Mouse (Mus musculus) erythroblast, embryonic 14.5 days (primary cell): ENCODE data around the gene Acot5. TPM values are rescaled to one million over a fixed set of nuclear protein-coding genes. Genes with fewer than 3 reads are reported as not detected.
"Not testable (repeated sequence)": the region's sequence is repeated elsewhere in the genome, so short reads cannot be mapped to it uniquely, and the experiment has no call there.

ENCODE experiments used
- H3K27me3 ChIP-seq: 2 replicates; pipeline ENCODE4 v1.6.1; 2012; ENCODE audit warnings: inconsistent platforms; ENCODE audit not compliant: control insufficient read depth
- H3K36me3 ChIP-seq: 2 replicates; pipeline ENCODE4 v1.6.1; 2012; ENCODE audit warnings: mild to moderate bottlenecking, inconsistent platforms; ENCODE audit not compliant: control insufficient read depth
- H3K4me1 ChIP-seq: 2 replicates; pipeline ENCODE4 v1.6.1; 2012; ENCODE audit warnings: inconsistent platforms; ENCODE audit not compliant: control insufficient read depth
- H3K4me3 ChIP-seq: replicated peaks from 2 replicates; pipeline ENCODE3; 2012; ENCODE audit warnings: moderate library complexity, mild to moderate bottlenecking, inconsistent platforms
- H3K9me3 ChIP-seq: 2 replicates; pipeline ENCODE4 v1.6.1; 2012; ENCODE audit warnings: low read length, inconsistent platforms, mixed read lengths; ENCODE audit not compliant: control insufficient read depth
- GATA1 ChIP-seq: IDR thresholded peaks from 2 replicates; pipeline ENCODE4 v1.6.1; 2012; ENCODE audit warnings: low read length, inconsistent platforms, mixed read lengths
- TAL1 ChIP-seq: IDR thresholded peaks from 3 replicates; pipeline ENCODE4 v1.6.1; 2012; ENCODE audit warnings: low read length, inconsistent platforms, mixed read lengths
- polyA plus RNA-seq: library from polyadenylated mRNA; stranded (reverse); fragments of >175 nt; gene quantifications from 2 replicates; pipeline ENCODE4 v1.2.3, GENCODE M21; 2012

Gene Acot5
- polyA plus RNA-seq, 1 experiment = not detected

DNA sequence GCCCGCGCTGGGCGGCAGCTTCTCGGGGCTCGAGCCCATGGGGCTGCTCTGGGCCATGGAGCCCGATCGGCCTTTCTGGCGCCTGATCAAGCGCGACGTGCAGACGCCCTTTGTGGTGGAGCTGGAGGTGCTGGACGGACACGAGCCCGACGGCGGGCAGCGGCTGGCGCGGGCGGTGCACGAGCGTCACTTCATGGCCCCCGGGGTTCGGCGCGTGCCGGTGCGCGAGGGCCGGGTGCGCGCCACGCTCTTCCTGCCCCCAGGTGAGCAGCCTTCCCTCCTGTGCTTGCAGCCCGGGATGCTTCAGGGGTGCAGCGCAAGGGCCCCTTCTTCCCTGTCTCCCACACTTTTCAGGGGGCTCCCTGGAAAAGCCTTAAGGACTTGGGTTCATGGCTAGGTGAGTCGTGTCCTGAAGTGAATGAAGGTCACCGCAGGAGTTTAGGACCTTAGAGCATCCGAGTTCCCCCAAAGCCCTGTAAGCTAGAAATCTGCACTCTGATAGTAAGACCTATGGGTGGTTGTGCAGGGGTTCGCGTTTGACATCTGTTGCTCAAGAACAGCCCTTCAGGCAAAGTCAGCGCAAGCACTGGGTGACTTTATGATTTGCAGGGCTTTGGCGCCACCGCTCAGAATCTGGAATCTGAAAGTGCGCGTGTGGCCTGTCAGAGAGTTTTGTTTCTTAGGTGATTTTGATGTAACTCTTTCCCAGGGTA, 15.3 kb upstream of the Acot5 start:
- H3K9me3 ChIP-seq = no peaks in the 10 kb centered on the region
- H3K36me3 ChIP-seq = no peaks in the 10 kb centered on the region
- H3K4me1 ChIP-seq = no peaks in the 10 kb centered on the region
- H3K27me3 ChIP-seq = peaks cover 29% of the 10 kb centered on the region
- TF ChIP-seq TAL1 (no peak), GATA1 (no peak)
- H3K4me3 ChIP-seq = peak overlapping the region; percentile 38

DNA sequence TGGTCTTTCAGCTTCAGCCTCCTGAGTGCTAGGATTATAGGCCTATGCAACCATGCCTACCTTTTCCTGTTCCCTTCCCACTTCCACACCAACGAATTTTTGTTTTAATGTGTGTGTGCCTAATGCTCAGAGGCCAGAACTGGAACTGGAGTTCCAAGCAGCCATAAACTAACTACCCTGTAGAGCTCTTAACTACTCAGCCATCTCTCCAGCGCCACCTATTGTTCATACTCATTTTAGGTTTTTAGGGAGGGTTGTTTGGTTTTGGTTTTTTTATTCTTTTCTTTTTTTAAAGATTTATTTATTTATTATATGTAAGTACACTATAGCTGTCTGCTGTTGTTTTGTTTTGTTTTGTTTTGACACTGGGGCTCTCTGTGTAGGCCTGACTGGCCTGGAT, 8.2 kb upstream of the Acot5 start:
- Histone ChIP-seq H3K36me3 (no peaks in the 10 kb centered on the region), H3K4me3 (no peak overlapping the region), H3K9me3 (no peaks in the 10 kb centered on the region), H3K4me1 (no peaks in the 10 kb centered on the region), H3K27me3 (no peaks in the 10 kb centered on the region)
- TF ChIP-seq GATA1 = no peak
- no peak for TF ChIP-seq TAL1

DNA sequence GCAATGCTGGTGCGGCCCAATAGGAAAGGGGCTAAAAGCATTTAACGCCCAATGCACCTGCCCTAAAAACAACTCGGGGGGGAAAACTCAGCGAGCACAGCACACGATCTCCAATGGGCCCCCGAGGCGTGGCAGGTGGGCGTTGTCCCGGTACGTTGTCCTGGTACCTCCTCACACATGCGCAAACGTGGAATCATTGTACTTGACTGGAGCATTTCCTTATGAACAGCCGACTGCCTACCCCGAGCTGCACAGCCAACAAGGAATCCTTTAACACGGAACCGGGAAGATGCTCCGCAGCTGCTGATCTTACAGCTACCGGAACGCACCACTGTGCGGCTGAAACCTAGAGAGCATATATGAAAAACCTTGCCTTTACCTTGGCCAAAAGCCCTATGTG, 6.8 kb upstream of the Acot5 start:
- H3K27me3 ChIP-seq = peaks cover 5% of the 10 kb centered on the region
- no peaks in the 10 kb centered on the region for H3K9me3 ChIP-seq
- TF ChIP-seq TAL1 (no peak), GATA1 (no peak)
- no peaks in the 10 kb centered on the region for H3K36me3 ChIP-seq
- no peak overlapping the region for H3K4me3 ChIP-seq
- no peaks in the 10 kb centered on the region for H3K4me1 ChIP-seq

DNA sequence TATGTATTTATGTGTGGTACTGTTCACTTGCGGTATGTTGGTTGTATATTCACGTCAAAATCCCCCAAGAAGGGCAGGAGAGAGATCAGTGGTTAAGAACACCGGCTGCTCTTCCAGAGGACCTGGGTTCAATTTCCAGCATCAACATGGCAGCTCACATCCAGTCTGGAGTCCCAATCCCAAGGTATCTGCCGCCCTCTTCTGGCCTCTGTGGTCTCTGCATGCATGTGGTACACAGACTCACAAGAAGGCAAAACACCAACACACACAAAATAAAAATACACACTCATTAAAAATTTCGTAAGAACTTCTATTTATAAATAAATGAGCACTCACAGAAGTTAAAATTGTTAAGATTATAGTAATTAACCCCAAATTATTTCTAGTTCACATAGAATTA, 5.9 kb upstream of the Acot5 start:
- no peaks in the 10 kb centered on the region for H3K36me3 ChIP-seq
- H3K9me3 ChIP-seq = no peaks in the 10 kb centered on the region
- TF ChIP-seq GATA1 (no peak), TAL1 (no peak)
- H3K4me1 ChIP-seq = no peaks in the 10 kb centered on the region
- peaks cover 10% of the 10 kb centered on the region for H3K27me3 ChIP-seq
- no peak overlapping the region for H3K4me3 ChIP-seq

DNA sequence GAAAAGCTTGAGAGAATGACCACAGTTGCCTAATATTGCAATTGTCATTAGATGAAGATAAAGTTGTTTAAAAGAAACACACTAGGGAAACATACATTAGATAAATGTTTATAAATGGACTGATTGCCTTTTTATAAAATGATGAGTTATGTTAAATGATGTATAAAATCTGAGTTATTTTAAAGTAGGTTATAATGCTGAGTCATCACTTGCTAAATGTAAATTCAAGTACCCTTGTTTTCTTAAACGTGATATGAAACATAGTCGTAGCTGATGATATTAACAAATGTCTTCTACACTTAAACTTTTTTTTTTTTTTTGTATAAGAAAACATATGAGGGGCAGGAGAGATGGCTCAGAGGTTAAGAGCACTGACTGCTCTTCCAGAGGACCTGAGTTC, 5.3 kb upstream of the Acot5 start:
- no peaks in the 10 kb centered on the region for H3K4me1 ChIP-seq
- H3K27me3 ChIP-seq = peaks cover 16% of the 10 kb centered on the region
- TF ChIP-seq GATA1 = no peak
- no peak for TF ChIP-seq TAL1
- no peaks in the 10 kb centered on the region for H3K9me3 ChIP-seq
- no peak overlapping the region for H3K4me3 ChIP-seq
- no peaks in the 10 kb centered on the region for H3K36me3 ChIP-seq

DNA sequence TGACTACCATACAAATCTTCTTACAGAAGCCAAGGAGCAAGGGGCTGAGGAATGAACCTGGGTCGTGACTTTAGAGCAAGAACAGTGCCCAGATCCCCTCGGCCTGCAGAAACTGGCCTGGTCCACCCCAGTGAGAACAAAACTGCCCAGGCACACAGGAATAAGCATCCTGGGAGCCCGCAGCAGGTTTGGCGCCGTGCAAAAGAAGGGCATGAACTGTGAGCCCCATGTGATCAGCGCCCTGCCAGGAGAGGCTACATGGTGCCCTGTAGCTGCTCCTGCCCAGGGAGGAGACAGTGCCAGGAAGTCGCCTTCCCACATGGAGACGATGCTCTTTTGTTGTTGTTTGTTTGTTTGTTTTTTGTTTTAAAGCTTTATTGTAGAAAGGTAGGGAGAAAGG, 4.5 kb upstream of the Acot5 start:
- Histone ChIP-seq H3K9me3 (no peaks in the 10 kb centered on the region), H3K4me1 (no peaks in the 10 kb centered on the region), H3K4me3 (no peak overlapping the region), H3K36me3 (no peaks in the 10 kb centered on the region), H3K27me3 (peaks cover 24% of the 10 kb centered on the region)
- no peak for TF ChIP-seq TAL1
- TF ChIP-seq GATA1 = no peak

DNA sequence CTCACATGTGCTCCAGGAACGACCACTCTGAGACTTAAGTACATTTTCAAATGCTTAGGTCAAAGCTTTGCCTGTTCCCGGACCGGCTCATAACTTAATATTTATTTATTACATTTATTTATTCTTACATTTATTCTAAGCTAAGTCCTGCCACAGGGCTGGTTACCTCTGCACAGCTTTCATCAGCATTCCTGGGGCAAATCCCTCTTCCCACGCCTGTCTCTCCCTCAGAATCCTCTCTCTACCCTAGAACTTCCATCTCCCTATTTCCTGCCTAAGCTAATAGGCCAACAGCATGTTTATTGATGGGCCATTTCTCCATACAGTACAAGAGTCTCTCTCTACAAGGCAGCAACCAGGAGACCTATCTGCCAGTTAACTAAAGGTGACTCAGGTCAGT, 1.4 kb upstream of the Acot5 start:
- Histone ChIP-seq H3K9me3 (no peaks in the 10 kb centered on the region), H3K4me3 (no peak overlapping the region), H3K4me1 (no peaks in the 10 kb centered on the region), H3K27me3 (peaks cover 44% of the 10 kb centered on the region), H3K36me3 (no peaks in the 10 kb centered on the region)
- TF ChIP-seq GATA1 = no peak
- no peak for TF ChIP-seq TAL1

DNA sequence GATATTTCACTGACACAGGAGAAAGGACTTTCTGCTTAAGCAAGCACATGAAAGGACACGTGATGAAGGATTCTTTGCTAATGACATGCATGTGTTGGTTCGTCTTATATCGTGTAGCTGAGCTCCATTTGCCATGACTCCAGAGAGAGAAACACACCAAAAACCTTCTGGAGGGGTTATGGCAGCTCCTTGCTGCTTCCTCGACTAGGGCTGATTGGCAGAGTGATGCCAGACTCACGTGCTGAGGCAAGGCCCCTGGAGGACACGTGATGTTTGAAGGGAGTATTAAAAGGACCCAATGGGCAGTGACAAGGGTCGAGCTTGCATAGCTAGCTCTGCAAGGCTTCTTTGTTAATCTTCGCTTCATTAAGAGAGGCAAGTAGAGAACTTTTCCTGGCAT, 829 bp upstream of the Acot5 start:
- no peaks in the 10 kb centered on the region for H3K4me1 ChIP-seq
- peaks cover 44% of the 10 kb centered on the region for H3K27me3 ChIP-seq
- H3K9me3 ChIP-seq = no peaks in the 10 kb centered on the region
- no peak overlapping the region for H3K4me3 ChIP-seq
- no peaks in the 10 kb centered on the region for H3K36me3 ChIP-seq
- TF ChIP-seq GATA1 (no peak), TAL1 (no peak)

DNA sequence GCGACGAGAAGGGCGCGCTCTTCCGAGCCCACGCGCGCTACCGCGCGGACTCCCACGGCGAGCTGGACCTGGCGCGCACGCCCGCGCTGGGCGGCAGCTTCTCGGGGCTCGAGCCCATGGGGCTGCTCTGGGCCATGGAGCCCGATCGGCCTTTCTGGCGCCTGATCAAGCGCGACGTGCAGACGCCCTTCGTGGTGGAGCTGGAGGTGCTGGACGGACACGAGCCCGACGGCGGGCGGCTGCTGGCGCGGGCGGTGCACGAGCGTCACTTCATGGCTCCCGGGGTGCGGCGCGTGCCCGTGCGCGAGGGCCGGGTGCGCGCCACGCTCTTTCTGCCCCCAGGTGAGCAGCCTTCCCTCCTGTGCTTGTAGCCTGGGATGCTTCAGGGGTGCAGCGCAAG, 457 bp downstream of the Acot5 start:
- H3K27me3 ChIP-seq = peaks cover 44% of the 10 kb centered on the region
- not testable (repeated sequence) for H3K36me3 ChIP-seq, H3K4me3 ChIP-seq, H3K4me1 ChIP-seq, H3K9me3 ChIP-seq

DNA sequence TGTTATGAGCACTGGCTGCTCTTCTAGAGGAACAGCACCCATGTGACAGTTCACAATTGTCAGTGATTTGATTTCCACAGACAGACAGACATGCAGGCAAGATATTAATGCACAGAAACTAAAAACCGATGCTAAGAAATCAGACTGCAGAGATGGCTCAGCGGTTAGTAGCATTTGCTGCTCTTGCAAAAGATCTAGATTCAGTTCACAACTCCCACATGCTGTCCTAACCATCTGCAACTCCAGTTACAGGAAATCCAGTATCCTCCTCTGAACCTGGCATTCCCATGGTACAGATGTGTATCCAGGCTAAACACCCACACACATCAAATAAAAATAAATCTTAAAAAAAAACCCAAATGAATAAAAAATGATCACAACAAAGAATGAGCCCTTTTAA, 2.6 kb downstream of the Acot5 start:
- no peaks in the 10 kb centered on the region for H3K36me3 ChIP-seq
- no peak for TF ChIP-seq GATA1
- TF ChIP-seq TAL1 = no peak
- no peak overlapping the region for H3K4me3 ChIP-seq
- no peaks in the 10 kb centered on the region for H3K9me3 ChIP-seq
- no peaks in the 10 kb centered on the region for H3K4me1 ChIP-seq
- H3K27me3 ChIP-seq = peaks cover 44% of the 10 kb centered on the region
